Mouse (Mus musculus): ENCODE measurements at regions not wholly inside any gene's neighbourhood (a gene's known extent, or its start where the extent isn't known, plus 50 kb on each side); places are given as distances from the start of the nearest gene placed in this dataset.
"Not testable (repeated sequence)": the region's sequence is repeated elsewhere in the genome, so short reads cannot be mapped to it uniquely, and the experiment has no call there.

GRCm38 (mm10) chr1:43302657-43303056, 105.9 kb upstream of the Fhl2 start:
- in situ Hi-C loops (cut with MboI, MseI), result loop anchor here (5.0 kb wide), 1 partner anchor 420 kb away; no protein-coding TSS in a partner anchor

GRCm38 (mm10) chr1:43305349-43306278, 108.8 kb upstream of the Fhl2 start:
- in situ Hi-C loops (cut with MboI, MseI), result no loop called here

GRCm38 (mm10) chr1:43310711-43311695, 114.2 kb upstream of the Fhl2 start:
- in situ Hi-C loops (cut with MboI, MseI), result no loop called here

GRCm38 (mm10) chr1:43316331-43316730, 119.5 kb upstream of the Fhl2 start:
- in situ Hi-C loops (cut with MboI, MseI), result not testable (repeated sequence)

- in situ Hi-C loops (cut with MboI, MseI), result no loop called here
Measured at GRCm38 (mm10) chr1:43317076-43317871, 120.5 kb upstream of the Fhl2 start.

- in situ Hi-C loops (cut with MboI, MseI), result not testable (repeated sequence)
Measured at GRCm38 (mm10) chr1:43333488-43333887, 110.9 kb upstream of the Nck2 start.

- in situ Hi-C loops (cut with MboI, MseI), result no loop called here
Measured at GRCm38 (mm10) chr1:43337168-43337784, 107.1 kb upstream of the Nck2 start.

- in situ Hi-C loops (cut with MboI, MseI), result no loop called here
Measured at GRCm38 (mm10) chr1:43338096-43338915, 106.1 kb upstream of the Nck2 start.

GRCm38 (mm10) chr1:43342848-43343247, 101.5 kb upstream of the Nck2 start:
- in situ Hi-C loops (cut with MboI, MseI), result no loop called here

- in situ Hi-C loops (cut with MboI, MseI), result no loop called here
Measured at GRCm38 (mm10) chr1:43343410-43343809, 101.0 kb upstream of the Nck2 start.

- in situ Hi-C loops (cut with MboI, MseI), result no loop called here
Measured at GRCm38 (mm10) chr1:43344001-43344400, 100.4 kb upstream of the Nck2 start.

GRCm38 (mm10) chr1:43347152-43347551, 97.2 kb upstream of the Nck2 start:
- in situ Hi-C loops (cut with MboI, MseI), result no loop called here

- in situ Hi-C loops (cut with MboI, MseI), result no loop called here
Measured at GRCm38 (mm10) chr1:43349966-43350365, 94.4 kb upstream of the Nck2 start.

- in situ Hi-C loops (cut with MboI, MseI), result no loop called here
Measured at GRCm38 (mm10) chr1:43358191-43358590, 86.2 kb upstream of the Nck2 start.

- in situ Hi-C loops (cut with MboI, MseI), result no loop called here
Measured at GRCm38 (mm10) chr1:43359662-43360061, 84.7 kb upstream of the Nck2 start.

GRCm38 (mm10) chr1:43360291-43360690, 84.1 kb upstream of the Nck2 start:
- in situ Hi-C loops (cut with MboI, MseI), result no loop called here

GRCm38 (mm10) chr1:43360741-43361140, 83.6 kb upstream of the Nck2 start:
- in situ Hi-C loops (cut with MboI, MseI), result no loop called here

- in situ Hi-C loops (cut with MboI, MseI), result no loop called here
Measured at GRCm38 (mm10) chr1:43361455-43361863, 82.9 kb upstream of the Nck2 start.

- in situ Hi-C loops (cut with MboI, MseI), result no loop called here
Measured at GRCm38 (mm10) chr1:43362136-43362535, 82.2 kb upstream of the Nck2 start.

- in situ Hi-C loops (cut with MboI, MseI), result no loop called here
Measured at GRCm38 (mm10) chr1:43363178-43363577, 81.2 kb upstream of the Nck2 start.

Measured in T-helper 1 cell (primary cell).